Mouse (Mus musculus) embryonic facial prominence, embryonic 11.5 days (tissue): ENCODE data around the gene Siglec1. TPM values are rescaled to one million over a fixed set of nuclear protein-coding genes. Genes with fewer than 3 reads are reported as not detected.

Experiments
- ATAC-seq: fragments of 200-750 bp; cut with Nextera tagmentation; replicated peaks from 2 replicates; pipeline ENCODE4 v1.8.0; 2017; ENCODE audit warnings: low read depth; ENCODE audit not compliant: insufficient number of reproducible peaks, low FRiP score, low TSS enrichment
- DNase-seq: peaks from one replicate; pipeline ENCODE4 v3.0.0-alpha.2; 2015; ENCODE audit warnings: low spot score
- H3K27ac ChIP-seq: fragments of 300-500 bp; sonication (generic); replicated peaks from 2 replicates; pipeline ENCODE4 v1.5.1; 2014; ENCODE audit warnings: mild to moderate bottlenecking, low read depth, low read length, control low read depth
- H3K27me3 ChIP-seq: fragments of 300-500 bp; sonication (generic); 2 replicates; pipeline ENCODE4 v1.6.1; 2014; ENCODE audit warnings: mild to moderate bottlenecking, low read length, moderate library complexity, mixed read lengths; ENCODE audit not compliant: control insufficient read depth, insufficient read depth
- H3K36me3 ChIP-seq: fragments of 300-500 bp; sonication (generic); replicated peaks from 2 replicates; pipeline ENCODE4 v1.6.1; 2014; ENCODE audit warnings: low read depth, mild to moderate bottlenecking, low read length, moderate library complexity, mixed read lengths; ENCODE audit not compliant: control insufficient read depth, insufficient read depth
- H3K4me1 ChIP-seq: fragments of 300-500 bp; sonication (generic); 2 replicates; pipeline ENCODE4 v1.6.1; 2014; ENCODE audit warnings: low read length, mixed read lengths; ENCODE audit not compliant: control insufficient read depth, insufficient read depth
- H3K4me2 ChIP-seq: fragments of 300-500 bp; sonication (generic); 2 replicates; pipeline ENCODE4 v1.6.1; 2014; ENCODE audit warnings: low read depth, mild to moderate bottlenecking, control low read depth, low read length, moderate library complexity
- H3K4me3 ChIP-seq: fragments of 300-500 bp; sonication (generic); 2 replicates; pipeline ENCODE4 v1.5.1; 2014; ENCODE audit warnings: low read depth, low read length, control low read depth
- H3K9ac ChIP-seq: fragments of 300-500 bp; sonication (generic); replicated peaks from 2 replicates; pipeline ENCODE4 v1.6.1; 2014; ENCODE audit warnings: mild to moderate bottlenecking, control low read depth, low read length
- H3K9me3 ChIP-seq: fragments of 300-500 bp; sonication (generic); replicated peaks from 2 replicates; pipeline ENCODE4 v1.6.1; 2016; ENCODE audit warnings: mild to moderate bottlenecking, low read length, inconsistent platforms, mixed read lengths; ENCODE audit not compliant: control insufficient read depth
- WGBS: fragments of 180-500 bp; shearing (Covaris S2); extraction: QIAGEN DNeasy Blood & Tissue Kit; methylation state at CpG from one replicate; pipeline ENCODE4 v1.1.7; 2014; 5-methylcytosine and 5-hydroxymethylcytosine counted together
- polyA plus RNA-seq: library from polyadenylated mRNA; unstranded; fragments of >200 nt; fragmentation: Nextera tagmentation; extraction: Ambion mirVana; gene quantifications from 2 replicates; pipeline ENCODE4 v1.2.1, GENCODE M21; 2014

Gene Siglec1
- polyA plus RNA-seq, 1 experiment from 2014 or later, result 0.07 TPM

DNA sequence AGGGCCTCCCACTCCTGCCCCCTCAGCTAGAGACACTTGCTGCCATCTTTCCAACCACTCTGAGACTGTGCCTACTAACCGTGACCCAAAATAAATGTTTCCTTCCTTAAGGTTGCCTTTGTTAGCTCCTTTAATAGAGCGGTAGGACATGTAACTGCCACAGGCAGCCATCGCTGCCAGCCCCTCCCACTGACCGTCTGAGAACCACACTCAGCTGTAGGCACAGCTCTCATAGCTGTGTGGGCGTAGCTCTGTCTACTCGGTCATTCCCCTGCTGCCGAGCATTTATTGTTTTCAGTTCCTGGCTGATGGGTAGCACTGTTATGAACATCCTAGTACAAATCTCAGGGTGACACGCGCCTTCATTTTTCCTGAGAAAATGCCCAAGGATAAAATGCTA, 20.2 kb downstream of the Siglec1 start:
- H3K27me3 ChIP-seq, result peaks cover 10% of the 10 kb centered on the region
- ATAC-seq, result no peak

DNA sequence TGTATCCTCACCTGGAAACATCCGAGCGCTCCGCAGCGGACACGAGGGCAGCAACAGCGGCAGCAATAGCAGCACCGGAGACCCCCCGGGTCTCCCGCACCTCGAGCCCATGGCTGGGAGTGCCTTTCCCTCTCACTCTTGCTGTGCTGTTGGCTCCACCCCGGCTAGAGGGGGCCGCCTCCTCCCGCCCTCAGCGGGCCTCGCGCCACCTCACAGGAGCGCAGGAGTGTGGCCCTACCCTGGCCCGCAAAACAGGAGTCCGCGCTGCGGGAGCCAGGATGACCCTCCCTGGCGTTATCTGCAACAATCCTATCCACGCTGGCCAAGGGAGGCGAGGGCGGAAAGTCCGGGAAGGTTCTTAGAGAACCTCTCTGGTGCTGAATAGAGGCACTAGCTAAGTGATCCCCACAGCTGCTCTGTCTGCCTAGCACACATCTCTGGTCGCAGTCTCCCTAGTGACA, 23.1 kb downstream of the Siglec1 start, which contains the start of gene Adam33:
Gene Adam33 (minus strand): TSS at position 411 of the 461 bp plus-strand sequence.
- 1% methylated on average over 22 of the region's 27 CpGs for WGBS
- Histone ChIP-seq H3K9ac (peak within 1 kb of the TSS; percentile 46), H3K4me1 (peaks cover 6% of the 10 kb centered on the region), H3K36me3 (no peaks in the 10 kb centered on the region), H3K4me3 (peak within 1 kb of the TSS; percentile 12; the same call in 1 of the 2 replicates), H3K9me3 (no peaks in the 10 kb centered on the region), H3K27ac (no peak within 1 kb of the TSS), H3K4me2 (peak within 1 kb of the TSS; percentile 45), H3K27me3 (peaks cover 10% of the 10 kb centered on the region)
- DNase-seq (no peak), ATAC-seq (peak; percentile 68; the same call in 1 of the 2 replicates)

More for the DNA sequence above, 20.2 kb downstream of the Siglec1 start:
- no peak for DNase-seq
- H3K36me3 ChIP-seq, result no peaks in the 10 kb centered on the region
- no peak overlapping the region for H3K4me3 ChIP-seq
- H3K4me1 ChIP-seq, result peaks cover 4% of the 10 kb centered on the region; the same call in 1 of the 2 replicates
- 69% methylated on average over 9 of the region's 9 CpGs for WGBS
- H3K4me2 ChIP-seq, result no peak overlapping the region
- H3K9ac ChIP-seq, result no peak overlapping the region
- H3K27ac ChIP-seq, result no peak overlapping the region
- no peaks in the 10 kb centered on the region for H3K9me3 ChIP-seq

DNA sequence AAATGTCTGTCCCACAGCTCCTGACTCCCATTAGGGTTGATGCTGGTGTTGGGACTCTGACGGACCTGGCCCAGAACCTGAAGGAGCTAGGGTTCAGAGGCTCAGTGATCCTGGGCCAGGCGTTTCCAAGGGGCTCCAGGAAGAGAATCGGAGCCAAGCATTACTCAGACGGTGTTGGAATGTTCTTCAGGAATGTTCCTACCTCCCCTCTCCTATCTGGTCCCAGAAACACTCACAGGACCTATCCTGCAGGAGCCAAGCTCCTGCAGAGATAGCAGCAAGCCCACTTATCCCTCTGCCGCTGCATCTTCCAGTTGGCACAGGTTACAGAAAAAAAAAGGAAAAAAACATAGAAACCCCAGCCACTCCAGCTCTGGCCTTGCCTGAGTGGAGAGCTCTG, 25.0 kb downstream of the Siglec1 start:
- no peak overlapping the region for H3K27ac ChIP-seq
- ATAC-seq, result no peak
- H3K4me3 ChIP-seq, result no peak overlapping the region
- peaks cover 10% of the 10 kb centered on the region for H3K27me3 ChIP-seq
- 76% methylated on average over 5 of the region's 5 CpGs for WGBS
- H3K9ac ChIP-seq, result no peak overlapping the region
- no peak overlapping the region for H3K4me2 ChIP-seq
- DNase-seq, result no peak
- H3K4me1 ChIP-seq, result peaks cover 6% of the 10 kb centered on the region
- no peaks in the 10 kb centered on the region for H3K9me3 ChIP-seq
- H3K36me3 ChIP-seq, result no peaks in the 10 kb centered on the region

DNA sequence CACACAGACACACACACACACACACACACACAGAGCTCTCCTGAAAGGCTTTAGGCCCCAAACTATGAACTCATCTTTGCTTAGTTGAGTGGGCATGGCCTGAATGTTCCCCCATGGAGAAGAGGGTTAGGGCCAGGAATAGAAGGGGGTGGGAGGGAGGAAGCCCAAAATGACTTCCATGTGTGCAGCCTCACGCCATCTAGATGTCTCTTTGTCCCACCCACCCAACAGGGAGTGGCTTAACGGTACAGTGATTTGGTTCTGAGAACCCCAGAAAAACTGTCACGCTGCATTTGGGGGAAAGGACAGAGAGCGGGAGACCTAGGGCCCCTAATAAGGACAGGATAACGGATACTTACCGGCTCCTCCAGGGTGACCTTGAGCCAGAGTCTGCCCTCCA, 25.8 kb downstream of the Siglec1 start:
- no peaks in the 10 kb centered on the region for H3K9me3 ChIP-seq
- 27% methylated on average over 6 of the region's 6 CpGs for WGBS
- ATAC-seq, result no peak
- DNase-seq, result peak; percentile 80
- peak overlapping the region; percentile 13; the same call in 1 of the 2 replicates for H3K4me2 ChIP-seq
- H3K27ac ChIP-seq, result no peak overlapping the region
- H3K36me3 ChIP-seq, result no peaks in the 10 kb centered on the region
- peaks cover 6% of the 10 kb centered on the region for H3K4me1 ChIP-seq
- H3K9ac ChIP-seq, result 0 out of 2 replicates have a peak overlapping the region, but pooled peaks have one; percentile 22
- H3K27me3 ChIP-seq, result peaks cover 16% of the 10 kb centered on the region
- H3K4me3 ChIP-seq, result no peak overlapping the region

DNA sequence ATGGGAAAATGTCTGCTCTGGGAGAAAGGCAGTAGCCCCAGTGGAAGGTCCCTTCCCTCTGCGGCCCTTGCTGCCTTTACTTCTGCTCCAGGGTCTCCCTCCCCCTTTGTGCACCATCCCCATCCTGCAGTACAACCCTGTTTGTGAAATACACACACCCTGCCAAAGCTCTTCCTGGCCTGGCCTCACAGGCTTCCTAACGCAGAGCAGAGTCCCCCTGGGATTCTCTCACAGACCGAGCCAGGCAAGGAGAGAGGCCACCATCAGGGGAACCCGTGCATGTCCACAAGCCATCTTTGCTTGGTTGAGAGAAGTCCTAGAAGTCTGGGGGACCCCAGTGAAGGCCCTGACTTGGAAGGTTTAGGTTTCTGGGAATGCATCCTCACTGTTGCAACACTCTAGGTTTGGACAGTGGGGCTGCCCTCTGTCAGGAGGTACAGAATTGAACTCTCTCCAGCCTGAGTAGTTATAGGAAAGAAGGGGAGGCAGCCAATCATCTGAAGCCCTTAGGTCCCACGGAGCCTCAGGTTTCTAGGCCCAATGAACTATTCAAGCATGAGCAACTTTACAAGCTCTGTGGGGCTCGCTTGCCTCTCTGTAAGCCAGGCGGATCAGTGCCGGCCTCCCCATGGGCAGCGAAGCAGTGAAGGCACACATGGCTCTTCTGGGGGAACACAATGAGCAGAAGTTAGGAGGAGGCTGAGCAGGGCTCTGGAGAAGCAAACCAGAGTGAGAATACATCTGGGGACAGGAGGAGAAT, 26.6 kb downstream of the Siglec1 start:
- Histone ChIP-seq H3K9ac (no peak overlapping the region), H3K27me3 (peaks cover 24% of the 10 kb centered on the region), H3K4me1 (peaks cover 6% of the 10 kb centered on the region), H3K4me2 (no peak overlapping the region), H3K4me3 (no peak overlapping the region), H3K36me3 (no peaks in the 10 kb centered on the region), H3K9me3 (no peaks in the 10 kb centered on the region), H3K27ac (no peak overlapping the region)
- 64% methylated on average over 9 of the region's 9 CpGs for WGBS
- DNase-seq (no peak), ATAC-seq (no peak)

DNA sequence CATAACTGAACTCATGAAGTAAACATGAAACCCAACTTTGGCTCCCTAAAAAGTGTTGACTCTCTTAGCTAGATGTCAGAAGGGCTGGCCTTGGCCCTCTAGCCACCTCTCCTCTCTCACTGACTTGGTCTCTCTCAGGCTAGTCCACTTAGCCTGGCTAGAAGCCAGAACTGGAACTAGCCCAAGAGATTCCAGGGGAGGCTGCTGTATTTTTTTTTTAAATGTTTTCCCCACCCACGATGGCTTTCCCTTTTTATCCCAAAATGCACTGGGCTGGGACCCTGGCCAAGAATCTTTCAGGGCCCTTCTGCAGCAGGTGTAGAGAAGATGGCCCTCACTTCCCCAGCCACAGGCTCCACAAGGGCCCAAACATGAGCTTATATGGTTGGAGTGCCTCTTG, 27.2 kb downstream of the Siglec1 start:
- no peak for DNase-seq
- Histone ChIP-seq H3K27me3 (peaks cover 30% of the 10 kb centered on the region), H3K4me2 (no peak overlapping the region), H3K9me3 (no peaks in the 10 kb centered on the region), H3K4me1 (peaks cover 6% of the 10 kb centered on the region), H3K36me3 (no peaks in the 10 kb centered on the region), H3K4me3 (no peak overlapping the region), H3K27ac (no peak overlapping the region), H3K9ac (no peak overlapping the region)
- no peak for ATAC-seq
- WGBS, result 78% methylated on average over 1 of the region's 1 CpGs

DNA sequence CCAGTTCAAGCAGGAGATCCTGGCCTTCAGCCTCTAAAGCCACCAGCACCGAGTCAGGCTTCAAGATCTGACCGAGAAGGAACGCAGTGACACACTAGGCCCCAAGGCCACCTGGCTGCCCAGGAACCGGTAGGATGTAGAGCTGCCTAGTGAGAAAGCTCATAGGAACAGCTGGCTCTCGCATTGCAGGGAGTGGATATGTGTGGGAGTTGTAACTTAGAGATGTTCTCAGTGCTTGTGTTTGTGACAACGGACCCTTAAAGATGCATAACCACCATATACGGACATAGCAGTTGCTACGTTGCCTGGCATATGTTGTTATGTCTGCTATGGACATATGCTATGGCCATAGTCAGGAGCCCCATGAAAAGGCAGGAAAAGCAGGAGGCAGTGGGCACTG, 27.9 kb downstream of the Siglec1 start:
- DNase-seq (no peak), ATAC-seq (no peak)
- H3K36me3 ChIP-seq, result no peaks in the 10 kb centered on the region
- WGBS, result 94% methylated on average over 8 of the region's 8 CpGs
- peaks cover 6% of the 10 kb centered on the region for H3K4me1 ChIP-seq
- no peak overlapping the region for H3K27ac ChIP-seq
- no peaks in the 10 kb centered on the region for H3K9me3 ChIP-seq
- no peak overlapping the region for H3K4me2 ChIP-seq
- peaks cover 34% of the 10 kb centered on the region for H3K27me3 ChIP-seq
- no peak overlapping the region for H3K4me3 ChIP-seq
- H3K9ac ChIP-seq, result no peak overlapping the region

DNA sequence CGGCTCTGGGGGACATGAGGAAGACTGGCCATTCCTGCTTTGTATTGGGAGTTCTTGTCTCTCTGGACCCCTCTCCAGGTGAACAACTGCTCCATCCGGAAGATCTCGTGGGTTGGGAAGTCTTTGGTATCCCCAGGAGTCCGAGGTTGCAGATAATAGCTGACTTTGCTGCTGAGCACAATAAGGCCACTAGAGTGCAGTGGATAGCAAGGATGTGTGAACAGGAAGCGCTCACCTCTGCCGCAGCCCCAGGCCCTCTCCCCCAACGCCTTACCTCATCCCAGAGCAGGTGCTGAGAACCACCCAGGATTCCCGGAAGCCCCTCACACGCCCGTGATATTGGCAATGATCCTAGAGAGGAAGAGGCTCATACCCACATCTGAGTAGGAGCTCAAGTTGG, 30.4 kb downstream of the Siglec1 start:
- Histone ChIP-seq H3K4me2 (peak overlapping the region; percentile 11; the same call in 1 of the 2 replicates), H3K36me3 (no peaks in the 10 kb centered on the region), H3K9ac (no peak overlapping the region), H3K4me3 (no peak overlapping the region), H3K27me3 (peaks cover 41% of the 10 kb centered on the region), H3K9me3 (no peaks in the 10 kb centered on the region), H3K27ac (no peak overlapping the region), H3K4me1 (peaks cover 2% of the 10 kb centered on the region)
- DNase-seq (peak; percentile 67), ATAC-seq (no peak)
- 4% methylated on average over 10 of the region's 10 CpGs for WGBS
